10 mouse cellular contexts compared by ENCODE assay signal in the genomic region with DNA sequence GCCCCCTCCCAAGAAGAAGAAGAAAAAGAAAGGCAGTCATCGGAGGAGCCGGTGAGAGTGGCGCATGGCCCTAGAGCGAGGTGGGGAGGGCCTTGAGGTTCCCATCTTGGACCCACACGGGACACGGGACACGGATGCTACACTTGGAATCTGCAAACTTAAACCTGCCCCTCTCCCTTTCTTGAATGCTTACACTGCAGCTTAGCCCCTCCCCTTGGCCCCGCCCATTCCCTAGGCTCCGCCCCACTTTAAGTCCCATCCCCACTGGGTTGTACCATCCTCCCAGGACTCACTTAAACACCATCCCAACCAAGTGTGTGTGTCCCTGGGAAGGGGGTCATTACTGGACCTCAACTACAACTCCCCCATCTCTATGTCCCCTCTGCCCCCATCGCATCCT. TPM values are rescaled to one million over a fixed set of nuclear protein-coding genes. Genes with fewer than 3 reads are reported as not detected.
DNase-seq lines count a peak whose midpoint lies in the region; ATAC-seq and TF ChIP-seq lines count a peak whose summit lies in the region.
"Had no signal": no experiment of that assay in that cellular context is flagged by ENCODE, and none has a peak within 500 bp of the region (broad histone marks: within the 10 kb centered on the region; RNA-seq: fewer than 3 reads in every experiment).

No protein-coding gene starts in this region.

- DNase-seq in embryo, embryonic 10 days (ENCODE audit: low spot score) = peak; percentile 38
- DNase-seq in embryo, embryonic 9.5 days (ENCODE audit: extremely low spot score) = no peak
- peak; percentile 37 for DNase-seq in midbrain, embryonic 10.5 days (ENCODE audit: low spot score)
- no peak for DNase-seq in midbrain, postnatal 0 days (ENCODE audit: low spot score)
- DNase-seq in limb, embryonic 10.5 days (ENCODE audit: low spot score) = no peak
- DNase-seq in left cerebral cortex, postnatal 25 days (ENCODE audit: low spot score in 2 of 2) = no peak
- DNase-seq in adrenal gland, adult 2 months = no peak

- H3K27ac ChIP-seq in midbrain, embryonic 10.5 days (replicated peaks) = peak overlapping the region; percentile 84
- H3K27ac ChIP-seq in midbrain, postnatal 0 days (ENCODE audit: low read depth, low read length) = no peak overlapping the region
- H3K27ac ChIP-seq in limb, embryonic 10.5 days = no peak overlapping the region
- peak overlapping the region; percentile 79 for H3K27ac ChIP-seq in olfactory bulb, adult 2 months (ENCODE audit: insufficient read depth, low read depth, low read length)

- H3K4me3 ChIP-seq in midbrain, embryonic 10.5 days = peak overlapping the region; percentile 48
- no peak overlapping the region for H3K4me3 ChIP-seq in midbrain, postnatal 0 days (ENCODE audit: low read depth, low read length)
- peak overlapping the region; percentile 27; the same call in 1 of the 2 replicates for H3K4me3 ChIP-seq in limb, embryonic 10.5 days
- no peak overlapping the region for H3K4me3 ChIP-seq in olfactory bulb, adult 2 months (ENCODE audit: insufficient read depth, low read depth, low read length)

- no peaks in the 10 kb centered on the region for H3K36me3 ChIP-seq in midbrain, embryonic 10.5 days
- peaks cover 14% of the 10 kb centered on the region; the same call in 1 of the 2 replicates for H3K36me3 ChIP-seq in midbrain, postnatal 0 days (ENCODE audit: insufficient read depth, low read length)
- H3K36me3 ChIP-seq in limb, embryonic 10.5 days = no peaks in the 10 kb centered on the region

- no peak for ATAC-seq in midbrain, postnatal 0 days (ENCODE audit: low FRiP score)
- ATAC-seq: intestine, postnatal 0 days had no signal

- H3K9ac ChIP-seq in midbrain, postnatal 0 days (replicated peaks; ENCODE audit: low read length, poor library complexity, severe bottlenecking) = no peak overlapping the region

- TF ChIP-seq POLR2A in olfactory bulb, adult 2 months (IDR thresholded peaks at IDR 0.05; ENCODE audit: insufficient read depth, low read depth, low read length) = no peak

- intact Hi-C loops in left cerebral cortex, postnatal 25 days (cut with DNase I) = no loop called here

- H3K4me1 ChIP-seq in midbrain, embryonic 10.5 days = peaks cover 50% of the 10 kb centered on the region
- no peaks in the 10 kb centered on the region for H3K4me1 ChIP-seq in midbrain, postnatal 0 days (ENCODE audit: insufficient read depth, low read length)
- peaks cover 26% of the 10 kb centered on the region for H3K4me1 ChIP-seq in limb, embryonic 10.5 days
- peaks cover 56% of the 10 kb centered on the region for H3K4me1 ChIP-seq in olfactory bulb, adult 2 months (ENCODE audit: control insufficient read depth, insufficient read depth, low read length)

- H3K4me2 ChIP-seq in midbrain, postnatal 0 days (ENCODE audit: low read depth, low read length, poor library complexity, severe bottlenecking) = no peak overlapping the region

- WGBS in midbrain, embryonic 10.5 days = 2% methylated on average over 10 of the region's 10 CpGs
- WGBS in midbrain, postnatal 0 days = 7% methylated on average over 10 of the region's 10 CpGs
- 3% methylated on average over 10 of the region's 10 CpGs for whole genome bisulfite sequencing in limb, embryonic 10.5 days
- 27% methylated on average over 10 of the region's 10 CpGs for WGBS in olfactory bulb, adult 2 months

- H3K9me3 ChIP-seq in midbrain, embryonic 10.5 days (replicated peaks) = peaks cover 2% of the 10 kb centered on the region; the same call in 1 of the 2 replicates
- H3K9me3 ChIP-seq in midbrain, postnatal 0 days (ENCODE audit: low read length) = no peaks in the 10 kb centered on the region
- H3K9me3 ChIP-seq in limb, embryonic 10.5 days (replicated peaks) = no peaks in the 10 kb centered on the region

- TF ChIP-seq CTCF in midbrain, postnatal 0 days (IDR thresholded peaks at IDR 0.05) = no peak
- TF ChIP-seq CTCF in olfactory bulb, adult 2 months (IDR thresholded peaks at IDR 0.05; ENCODE audit: insufficient read depth, low read depth, low read length) = no peak

- H3K27me3 ChIP-seq in midbrain, embryonic 10.5 days (ENCODE audit: low read depth, poor library complexity, severe bottlenecking) = peaks cover 82% of the 10 kb centered on the region
- H3K27me3 ChIP-seq in midbrain, postnatal 0 days (ENCODE audit: insufficient read depth, low read length) = peaks cover 11% of the 10 kb centered on the region
- peaks cover 87% of the 10 kb centered on the region for H3K27me3 ChIP-seq in limb, embryonic 10.5 days (ENCODE audit: low read depth, poor library complexity, severe bottlenecking)

RNA-seq across cellular contexts. Expression of gene Hspb1, which starts 35.3 kb away (rescaled TPM):
- polyA plus RNA-seq in midbrain, embryonic 10.5 days (2016; fragmentation: Nextera tagmentation; extraction: Ambion mirVana) = 7.8 and 8.5 TPM in 2 replicates
- total RNA-seq in midbrain, postnatal 0 days (2014; rRNA removed) = 26.2 and 28.8 TPM in 2 replicates
- polyA plus RNA-seq in midbrain, postnatal 0 days (2015; fragmentation: Nextera tagmentation; extraction: Ambion mirVana) = 19.2 and 19.3 TPM in 2 replicates
- 34.0 and 34.8 TPM in 2 replicates for polyA plus RNA-seq in limb, embryonic 10.5 days (2016; fragmentation: Nextera tagmentation; extraction: Ambion mirVana)
- polyA plus RNA-seq in olfactory bulb, adult 2 months (2012; ENCODE audit: insufficient read depth, insufficient read length, low replicate concordance, missing spikeins) = not detected in 2 replicates
- 10 to 100 TPM; 16.9 to 19.7 TPM for total RNA-seq in left cerebral cortex, postnatal 25 days (2021)
- 100 to 1,000 TPM; 236 to 614 TPM for total RNA-seq in adrenal gland, adult 2 months (2021)
- polyA plus RNA-seq in adrenal gland, adult 2 months (2012; rRNA removed) = 309 and 678 TPM in 2 replicates
- total RNA-seq: granulocyte monocyte progenitor cell, adult 5-6 weeks had no signal

RNA-seq across cellular contexts. Expression of gene Srrm3, which starts 45.7 kb away (rescaled TPM):
- 14.0 and 26.1 TPM in 2 replicates for polyA plus RNA-seq in midbrain, embryonic 10.5 days (2016; fragmentation: Nextera tagmentation; extraction: Ambion mirVana)
- 85.2 and 123 TPM in 2 replicates for total RNA-seq in midbrain, postnatal 0 days (2014; rRNA removed)
- polyA plus RNA-seq in midbrain, postnatal 0 days (2015; fragmentation: Nextera tagmentation; extraction: Ambion mirVana) = 52.5 and 58.8 TPM in 2 replicates
- not detected in 2 replicates for polyA plus RNA-seq in limb, embryonic 10.5 days (2016; fragmentation: Nextera tagmentation; extraction: Ambion mirVana)
- not detected in 2 replicates for polyA plus RNA-seq in olfactory bulb, adult 2 months (2012; ENCODE audit: insufficient read depth, insufficient read length, low replicate concordance, missing spikeins)
- total RNA-seq in left cerebral cortex, postnatal 25 days (2021) = 10 to 100 TPM; 85.4 to 98.1 TPM
- total RNA-seq in adrenal gland, adult 2 months (2021) = 1 to 10 TPM; 2.8 to 3.9 TPM
- polyA plus RNA-seq in adrenal gland, adult 2 months (2012; rRNA removed) = 3.0 and 3.6 TPM in 2 replicates
- total RNA-seq: granulocyte monocyte progenitor cell, adult 5-6 weeks had no signal

Comparison
In these comparisons a context has a peak if more than half of its experiments do, and no peak if none do; other contexts are left out.
1. DNase-seq: peak in embryo, embryonic 10 days (single experiment) and midbrain, embryonic 10.5 days (single experiment); none in embryo, embryonic 9.5 days (single experiment), midbrain, postnatal 0 days (single experiment), limb, embryonic 10.5 days (single experiment), left cerebral cortex, postnatal 25 days (0 of 2) and adrenal gland, adult 2 months (single experiment).
2. H3K27ac ChIP-seq: peak in midbrain, embryonic 10.5 days (single experiment) and olfactory bulb, adult 2 months (single experiment); none in midbrain, postnatal 0 days (single experiment) and limb, embryonic 10.5 days (single experiment).
3. H3K4me3 ChIP-seq: peak in midbrain, embryonic 10.5 days (single experiment) and limb, embryonic 10.5 days (single experiment); none in midbrain, postnatal 0 days (single experiment) and olfactory bulb, adult 2 months (single experiment).